Mouse (Mus musculus): Measurements from ENCODE around the gene Rdh19.

DNA sequence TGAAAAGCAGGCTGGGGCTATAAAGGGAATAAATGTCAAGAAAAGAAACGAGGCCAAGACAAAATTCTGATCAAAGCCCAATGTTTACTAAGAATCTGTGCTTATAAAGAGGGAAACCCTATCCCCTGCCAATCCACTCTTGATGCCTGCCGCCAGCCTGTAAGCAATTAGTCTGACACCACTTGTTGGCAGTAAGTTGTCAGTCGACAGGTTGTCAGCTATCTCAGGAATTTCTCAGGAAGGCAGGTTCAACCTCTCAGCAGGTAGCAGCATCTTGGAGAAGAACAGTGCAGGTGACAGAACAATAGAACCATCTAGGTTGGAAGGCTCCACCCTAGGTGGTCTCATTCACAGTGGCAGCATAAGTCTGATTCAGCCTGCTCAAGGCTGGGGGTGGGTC lies 20.6 kb upstream of the Rdh19 start:
- no peak for TF ChIP-seq GATA1 (IDR thresholded peaks at IDR 0.05; ENCODE audit: borderline replicate concordance, low read length)
- TF ChIP-seq FLI1 (IDR thresholded peaks at IDR 0.05; ENCODE audit: low read length) = no peak

All from megakaryocyte, embryonic 14.5 days (primary cell).